Mouse (Mus musculus) adrenal gland (tissue): ENCODE data around the gene Hnrnpd.

Source experiments
- intact Hi-C: fragments of 180-260 bp; cut with DNase I; formaldehyde crosslinking; loops from one replicate; pipeline ENCODE4 v1.15.1; 2025
- long read RNA-seq, 2 experiments: library from polyadenylated mRNA; unstranded; transcript quantifications; one replicate each; pipeline ENCODE4 v2.0.0; 2020; ENCODE audit warnings: borderline replicate concordance in 1 of 2; ENCODE audit not compliant: insufficient replicate concordance in 1 of 2

Hnrnpd gene
- long read RNA-seq, experiment 1, partial matches to known transcripts = 1 of 1 reads
- long read RNA-seq, experiment 1, other reads (novel, unspliced or antisense) = 0 of 1 reads
- long read RNA-seq, experiment 2, partial matches to known transcripts = 5 of 6 reads
- long read RNA-seq, experiment 2, other reads (novel, unspliced or antisense) = 1 of 6 reads

DNA sequence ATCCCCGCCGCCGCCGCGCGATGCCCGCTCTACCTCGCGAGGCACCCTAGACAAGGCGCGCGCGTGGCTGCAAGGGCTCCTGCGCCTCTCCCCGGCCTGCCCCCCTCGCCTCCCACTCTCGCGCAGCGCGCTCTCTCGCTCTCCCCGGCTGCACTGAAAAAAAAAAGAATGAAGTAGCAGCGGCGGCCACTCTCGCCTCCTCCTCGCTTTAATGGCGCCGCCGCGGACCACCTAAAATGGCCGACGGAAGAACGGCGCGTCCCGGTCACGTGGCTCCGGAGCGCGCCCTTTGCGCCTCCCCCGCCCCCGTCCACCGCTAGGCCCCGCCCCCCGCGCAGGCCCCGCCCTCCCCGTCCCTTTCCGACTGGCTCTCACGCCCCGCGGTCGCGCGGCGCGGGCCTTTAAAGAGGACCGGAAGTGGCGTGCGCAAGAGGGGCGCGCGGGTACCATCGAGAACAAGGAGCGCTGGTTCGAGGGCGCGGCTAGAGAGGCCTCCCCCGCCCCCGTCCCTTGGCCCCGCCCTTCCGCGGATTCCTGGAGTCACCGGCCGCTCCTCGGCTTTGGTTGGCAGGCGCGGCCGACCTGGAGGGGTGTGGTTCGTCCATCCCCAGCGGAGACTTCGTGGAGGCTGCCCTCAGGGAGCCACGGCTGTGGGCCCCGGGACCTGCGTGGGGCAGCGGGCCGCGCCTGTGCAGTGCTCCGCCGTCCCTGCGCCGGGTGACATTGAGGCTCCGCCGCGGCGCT is at the start of gene Hnrnpd, which contains the start of gene 4930524J08Rik:
Hnrnpd (minus strand) TSS at position 240 of the 744 bp plus-strand sequence.
4930524J08Rik (plus strand) TSS at position 363 of the 744 bp plus-strand sequence.
- intact Hi-C loops = loop anchor here (1.0 kb wide), 1 partner anchor 60 kb away; the partner anchor contains the start of genes Enoph1 and Hnrnpdl

GRCm38 (mm10) chr5:100024868-100025267 is 46.1 kb upstream of the Hnrnpd start:
- intact Hi-C loops = no loop called here

- intact Hi-C loops = no loop called here
These were observed 45.7 kb upstream of the Hnrnpd start for GRCm38 (mm10) chr5:100024403-100024802.

DNA sequence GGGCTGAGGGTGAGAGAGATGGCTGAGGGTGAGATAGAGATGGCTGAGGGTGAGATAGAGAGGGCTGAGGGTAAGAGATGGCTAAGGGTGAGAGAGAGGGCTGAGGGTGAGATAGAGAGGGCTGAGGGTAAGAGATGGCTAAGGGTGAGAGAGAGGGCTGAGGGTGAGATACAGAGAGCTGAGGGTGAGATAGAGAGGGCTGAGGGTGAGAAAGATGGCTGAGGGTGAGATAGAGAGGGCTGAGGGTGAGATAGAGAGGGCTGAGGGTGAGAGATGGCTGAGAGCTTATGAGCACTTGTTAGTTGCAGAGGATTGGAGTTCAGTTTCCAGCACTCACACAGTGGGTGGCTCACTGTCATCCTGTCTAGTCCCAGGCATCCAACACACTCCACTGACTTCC is 41.4 kb upstream of the Hnrnpd start:
- intact Hi-C loops = no loop called here

- intact Hi-C loops = no loop called here
These were observed 33.9 kb upstream of the Hnrnpd start for GRCm38 (mm10) chr5:100012599-100012998.

DNA sequence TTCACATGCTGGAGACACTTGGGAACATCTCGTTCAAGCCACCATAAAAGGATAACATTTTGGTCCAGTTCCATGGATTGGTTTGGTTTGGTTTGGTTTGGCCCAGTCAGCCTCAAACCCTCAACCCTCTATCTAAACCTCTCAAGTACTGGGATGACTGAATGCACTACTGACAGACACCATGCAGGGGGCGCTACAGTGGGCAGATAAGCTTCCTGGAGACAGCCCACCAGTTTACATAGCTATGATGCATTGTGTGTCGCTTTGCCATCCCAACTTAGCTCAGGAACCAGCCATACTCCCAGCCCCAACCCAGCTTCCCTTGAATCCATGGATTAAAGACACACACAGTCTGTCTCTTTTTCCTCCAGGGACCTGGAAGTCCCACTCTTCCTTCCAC is 29.7 kb upstream of the Hnrnpd start:
- intact Hi-C loops = no loop called here

DNA sequence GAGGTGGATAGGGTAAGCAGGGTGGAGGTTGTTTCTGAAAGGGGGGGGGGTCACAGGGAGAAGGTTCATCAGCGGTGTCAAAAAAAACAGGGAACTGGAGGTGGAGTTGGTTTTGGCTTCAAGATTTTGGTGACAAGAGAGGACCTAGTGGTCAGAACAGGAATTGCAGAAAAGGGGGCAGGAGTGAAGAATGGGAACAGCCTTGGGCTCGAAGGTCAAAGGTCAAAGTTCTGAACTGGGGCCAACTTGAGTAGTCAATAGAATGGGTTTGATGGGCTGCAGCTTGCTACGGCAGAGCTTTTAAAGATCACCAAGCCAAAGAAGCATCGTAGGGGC is 28.3 kb upstream of the Hnrnpd start:
- intact Hi-C loops = no loop called here

DNA sequence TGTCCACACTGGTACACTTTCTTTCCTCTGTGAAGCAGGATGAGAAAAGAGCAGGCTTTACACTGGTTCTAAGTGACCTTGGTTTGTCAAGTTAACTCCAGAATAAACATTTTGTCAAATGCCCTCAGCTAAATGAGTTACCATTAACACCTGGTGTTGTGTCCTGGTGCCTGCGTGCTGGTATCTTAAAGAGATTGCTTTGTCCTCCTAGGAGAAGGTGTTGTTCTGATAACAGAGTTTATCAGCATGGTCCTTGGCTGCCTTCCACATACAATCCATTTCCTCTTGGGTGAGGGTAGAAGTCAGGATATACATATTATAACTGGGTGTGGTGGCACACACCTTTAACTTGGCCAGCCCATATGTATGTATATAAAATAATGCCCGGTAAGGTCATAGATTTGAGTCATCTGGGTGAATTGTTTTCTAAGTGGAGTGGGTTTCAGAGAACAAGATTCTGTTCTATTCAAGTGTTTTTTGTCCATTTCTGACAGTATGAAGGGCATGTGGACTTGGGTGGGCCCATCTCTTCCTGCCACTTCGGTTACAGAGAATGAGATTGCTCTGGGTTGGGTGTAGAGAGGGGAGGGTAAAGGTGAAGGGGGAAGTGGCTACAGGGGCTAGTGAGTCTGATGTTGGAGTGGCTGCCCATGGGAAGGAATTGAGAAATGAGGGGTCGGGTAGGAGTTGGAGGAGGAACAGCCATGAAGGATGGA is 27.7 kb upstream of the Hnrnpd start:
- intact Hi-C loops = no loop called here

GRCm38 (mm10) chr5:100005896-100006295 is 27.2 kb upstream of the Hnrnpd start:
- intact Hi-C loops = no loop called here

DNA sequence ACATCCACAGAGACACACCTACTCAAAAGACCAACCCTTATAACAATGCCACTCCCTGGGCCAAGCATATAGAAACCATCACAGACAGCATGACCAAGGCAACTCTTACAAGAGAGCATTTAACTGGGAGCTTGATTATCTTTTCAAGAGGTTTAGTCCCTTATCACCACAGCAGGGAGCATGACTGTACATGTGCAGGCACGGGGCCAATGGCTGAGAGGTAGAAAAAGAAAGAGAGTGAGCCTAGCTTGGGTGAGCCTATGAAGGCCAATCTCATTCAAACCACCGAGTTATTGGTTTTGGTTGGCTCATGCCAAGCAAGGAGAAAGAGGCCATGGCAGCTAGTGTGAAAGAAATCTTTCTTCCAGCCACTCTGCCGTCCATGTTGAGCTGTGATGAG is 26.7 kb upstream of the Hnrnpd start:
- intact Hi-C loops = no loop called here

DNA sequence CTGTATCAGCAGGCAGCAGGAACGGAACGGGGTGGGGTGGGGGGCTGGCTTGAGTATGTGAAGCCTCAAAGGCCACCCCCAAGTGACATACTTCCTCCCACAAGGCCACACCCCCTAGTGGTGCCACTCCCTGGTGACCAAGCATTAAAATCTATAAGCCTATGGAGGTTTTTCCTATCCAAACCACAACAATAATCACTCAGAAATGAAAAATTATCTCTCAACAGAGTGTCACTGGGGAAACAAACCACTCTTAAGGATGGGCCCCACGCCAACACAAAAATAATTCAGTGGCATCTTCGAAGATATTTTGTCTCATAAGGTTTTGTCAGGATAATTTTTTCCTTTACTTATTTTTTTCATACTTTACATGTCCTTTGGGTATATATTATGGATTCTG is 25.2 kb upstream of the Hnrnpd start:
- intact Hi-C loops = no loop called here

DNA sequence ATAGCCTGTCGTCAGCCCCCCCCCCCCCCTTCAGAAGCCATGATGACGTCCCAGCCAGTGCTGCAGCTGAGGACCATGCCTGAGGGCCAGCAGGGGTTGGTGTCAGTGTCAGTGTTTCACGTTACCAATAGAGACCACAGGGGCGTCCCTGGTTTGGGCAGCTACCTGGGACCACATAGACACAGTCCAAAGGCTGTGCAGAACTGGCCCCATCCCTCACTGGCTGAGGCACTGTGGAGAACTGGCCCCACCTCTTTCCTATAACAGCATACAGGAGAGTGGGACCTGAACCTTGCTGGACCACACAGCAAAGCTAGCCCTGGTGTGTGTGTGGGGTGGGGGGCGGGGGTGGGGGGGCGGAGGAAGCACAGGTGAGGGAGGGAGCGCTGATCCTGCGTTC is 21.8 kb upstream of the Hnrnpd start:
- intact Hi-C loops = no loop called here

- intact Hi-C loops = no loop called here
These were observed 21.3 kb upstream of the Hnrnpd start for GRCm38 (mm10) chr5:100000048-100000447.

GRCm38 (mm10) chr5:99994680-99995079 is 15.9 kb upstream of the Hnrnpd start:
- intact Hi-C loops = no loop called here

DNA sequence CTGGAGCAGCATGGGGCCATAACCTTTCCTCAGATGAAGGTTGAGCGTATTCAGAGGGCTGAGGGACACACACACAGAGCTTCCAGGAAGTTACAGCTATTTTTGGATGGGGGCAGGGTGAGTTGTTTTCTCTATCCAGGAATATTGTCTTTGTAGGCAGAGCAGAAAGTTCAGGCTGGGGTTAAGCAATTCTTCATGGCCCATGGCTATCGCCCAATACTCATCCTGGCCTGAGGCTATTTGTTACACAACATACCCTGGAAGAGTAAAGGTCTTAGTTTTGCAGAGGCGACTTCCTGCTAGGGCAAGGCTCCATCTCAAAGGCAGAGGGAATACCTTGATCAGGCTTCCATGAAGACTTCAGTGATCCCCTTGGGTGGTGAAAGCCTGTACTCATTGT is 15.4 kb upstream of the Hnrnpd start:
- intact Hi-C loops = no loop called here

DNA sequence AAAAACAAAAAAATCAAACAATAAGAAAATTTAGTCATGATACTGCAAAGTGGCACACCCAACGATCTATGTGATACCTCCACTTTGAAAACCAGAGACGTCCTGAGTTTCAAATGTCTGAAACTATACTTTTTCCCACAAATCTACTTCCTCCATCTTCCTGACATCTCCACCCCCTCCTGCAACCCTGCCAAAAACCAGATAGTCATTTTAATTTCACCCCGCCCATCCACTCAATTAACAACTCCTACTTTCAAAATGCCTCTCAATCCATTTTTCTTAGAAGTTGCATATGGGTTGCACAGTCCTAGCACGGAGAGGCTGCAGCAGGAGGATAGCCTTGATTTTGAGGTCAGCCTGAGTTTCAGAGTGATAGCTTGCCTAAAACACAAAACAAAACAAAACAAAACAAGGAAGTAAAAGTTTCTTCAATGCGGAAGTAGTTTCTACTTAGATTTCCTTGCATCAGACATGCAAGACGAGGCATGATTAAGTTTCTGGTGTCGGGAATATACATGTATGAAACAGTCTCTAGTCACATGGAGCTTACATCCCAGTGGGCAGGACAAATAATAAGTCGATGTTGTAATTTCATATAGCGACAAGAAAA is 4.8 kb upstream of the Hnrnpd start:
- intact Hi-C loops = no loop called here

DNA sequence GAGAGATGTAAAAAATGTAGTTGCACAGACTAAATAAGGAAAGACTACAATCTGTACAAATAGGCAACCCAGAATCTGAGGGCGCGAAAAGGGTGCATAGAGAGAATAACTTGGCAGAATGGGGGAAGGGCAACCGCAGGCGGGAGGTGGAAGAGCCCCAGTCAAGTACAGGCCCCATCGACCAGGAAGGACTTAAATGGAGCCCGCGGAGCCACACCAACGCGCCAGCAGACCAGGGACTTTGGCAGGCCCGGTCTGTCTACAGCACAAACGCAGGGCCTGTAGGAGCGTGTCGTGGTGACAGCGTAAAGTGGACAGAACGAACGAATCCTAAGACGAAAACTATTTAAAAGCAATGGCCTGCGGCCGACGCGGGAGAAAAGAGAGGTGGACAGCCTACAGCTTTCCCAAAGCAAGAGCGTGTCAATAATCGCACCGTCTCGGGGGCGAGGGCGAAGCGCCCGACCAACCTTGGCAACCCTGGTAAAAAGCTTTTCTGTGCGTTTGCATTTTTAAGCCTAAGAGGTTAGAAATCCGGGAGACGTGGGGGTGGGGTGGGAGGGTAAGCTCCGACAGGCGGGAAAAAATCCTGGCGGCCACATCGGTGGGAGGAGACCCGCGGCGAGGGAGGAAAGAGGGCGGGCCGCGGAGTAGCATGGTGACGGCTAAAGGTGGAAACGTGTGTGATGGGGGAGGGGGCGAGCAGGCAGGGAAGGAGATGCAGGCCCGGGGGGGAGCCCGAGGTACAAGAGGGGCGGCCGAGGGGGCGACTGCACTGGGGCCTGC is 1.0 kb downstream of the Hnrnpd start:
- intact Hi-C loops = no loop called here

DNA sequence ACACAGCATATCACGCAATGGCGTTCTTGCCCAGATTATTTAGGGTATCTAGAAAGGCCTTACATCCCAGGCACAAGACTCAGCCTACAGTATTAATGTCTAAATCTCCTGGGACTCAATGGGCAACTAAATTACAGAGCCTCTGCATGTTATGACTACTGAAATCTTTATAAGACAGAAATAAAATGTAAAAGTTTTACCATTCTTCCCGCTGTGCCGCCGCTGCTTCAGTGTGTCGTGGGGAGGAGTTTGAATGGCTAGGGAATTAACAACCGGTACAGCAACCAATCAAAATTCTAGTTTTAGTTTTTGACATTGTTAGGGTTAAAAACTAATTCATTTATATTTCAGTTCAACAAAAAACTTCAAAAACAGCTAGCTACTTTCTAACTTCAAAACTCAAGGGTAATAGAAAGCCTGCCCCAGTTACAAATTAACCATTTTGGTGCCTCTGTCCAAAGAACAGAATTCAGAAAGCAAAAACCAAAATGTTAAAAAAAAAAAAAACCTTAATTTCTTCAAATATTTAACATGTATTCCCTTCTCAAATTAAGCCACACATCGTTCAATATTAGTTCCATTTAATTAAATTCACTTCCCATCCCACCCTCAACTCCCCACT is 2.3 kb downstream of the Hnrnpd start:
- intact Hi-C loops = no loop called here

DNA sequence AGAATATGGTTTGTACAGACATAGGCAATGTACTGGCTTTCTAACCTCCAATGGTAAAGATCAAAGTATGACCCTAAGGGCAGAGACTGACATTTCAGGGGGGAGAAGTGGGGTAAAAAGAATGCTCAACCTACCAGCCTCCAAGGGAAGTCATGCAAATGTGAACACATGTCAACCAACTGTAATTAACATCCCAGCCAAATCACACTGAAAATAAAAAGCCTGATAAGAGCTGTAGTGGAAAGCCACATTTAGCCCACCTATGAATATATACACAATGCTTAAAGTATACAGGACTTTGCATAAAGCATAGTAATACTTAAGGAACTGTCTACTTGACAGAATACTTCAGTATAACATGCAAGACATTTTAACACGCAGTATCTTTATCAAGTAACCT is 3.0 kb downstream of the Hnrnpd start:
- intact Hi-C loops = no loop called here

- intact Hi-C loops = no loop called here
These were observed 3.7 kb downstream of the Hnrnpd start for GRCm38 (mm10) chr5:99975061-99975460.

DNA sequence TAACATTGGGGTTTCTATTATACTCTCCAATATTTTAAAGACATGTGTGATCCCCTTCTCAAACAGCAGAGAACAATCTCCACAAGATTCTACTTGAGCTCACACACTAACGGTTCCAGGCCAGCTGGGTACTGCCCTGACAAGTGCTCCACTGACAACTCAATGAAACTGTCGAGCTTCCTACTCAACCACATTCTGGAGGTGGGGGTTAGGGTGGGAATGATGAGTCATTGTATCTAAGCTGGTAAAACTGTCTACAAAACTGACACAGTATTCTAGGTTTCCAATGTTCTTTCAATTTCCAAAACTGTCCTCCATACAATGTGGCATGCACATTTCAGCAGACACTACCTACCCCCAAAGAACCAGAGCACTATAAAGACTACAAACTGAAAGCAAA is 4.8 kb downstream of the Hnrnpd start:
- intact Hi-C loops = no loop called here
